Mouse (Mus musculus) heart, embryonic 15.5 days (tissue): ENCODE measurements at regions not wholly inside any gene's neighbourhood (a gene's known extent, or its start where the extent isn't known, plus 50 kb on each side); places are given as distances from the start of the nearest gene placed in this dataset.

ENCODE experiments used
- ATAC-seq: fragments of 200-750 bp; cut with Nextera tagmentation; replicated peaks from 2 replicates; pipeline ENCODE4 v1.8.0; 2017; ENCODE audit warnings: low read depth, moderate TSS enrichment; ENCODE audit not compliant: insufficient number of reproducible peaks, insufficient read depth, low FRiP score
- H3K27ac ChIP-seq: fragments of 300-500 bp; sonication (generic); 2 replicates; pipeline ENCODE4 v1.5.1; 2015; ENCODE audit warnings: mild to moderate bottlenecking, inconsistent platforms
- H3K27me3 ChIP-seq: fragments of 300-500 bp; sonication (generic); 2 replicates; pipeline ENCODE4 v1.6.1; 2015; ENCODE audit warnings: inconsistent platforms
- H3K36me3 ChIP-seq: fragments of 300-500 bp; sonication (generic); 2 replicates; pipeline ENCODE4 v1.6.1; 2015; ENCODE audit warnings: mild to moderate bottlenecking, inconsistent platforms
- H3K4me1 ChIP-seq: fragments of 300-500 bp; sonication (generic); replicated peaks from 2 replicates; pipeline ENCODE4 v1.6.1; 2015; ENCODE audit warnings: inconsistent platforms
- H3K4me2 ChIP-seq: fragments of 300-500 bp; sonication (generic); 2 replicates; pipeline ENCODE4 v1.6.1; 2015; ENCODE audit warnings: inconsistent platforms, mild to moderate bottlenecking, moderate library complexity
- H3K4me3 ChIP-seq: fragments of 300-500 bp; sonication (generic); 2 replicates; pipeline ENCODE4 v1.5.1; 2015; ENCODE audit warnings: mild to moderate bottlenecking, inconsistent platforms
- H3K9ac ChIP-seq: fragments of 300-500 bp; sonication (generic); 2 replicates; pipeline ENCODE4 v1.6.1; 2015; ENCODE audit warnings: mild to moderate bottlenecking, inconsistent platforms
- H3K9me3 ChIP-seq: fragments of 300-500 bp; sonication (generic); replicated peaks from 2 replicates; pipeline ENCODE4 v1.6.1; 2016; ENCODE audit warnings: inconsistent platforms
- WGBS: fragments of 180-500 bp; shearing (Covaris S2); methylation state at CpG from one replicate; pipeline ENCODE4 v1.1.7; 2015; ENCODE audit warnings: mixed read lengths; 5-methylcytosine and 5-hydroxymethylcytosine counted together

GRCm38 (mm10) chr10:98309667-98310066 is 583.1 kb upstream of the C030005K15Rik start:
- no peaks in the 10 kb centered on the region for H3K27me3 ChIP-seq
- H3K4me3 ChIP-seq, result no peak overlapping the region
- no peaks in the 10 kb centered on the region for H3K36me3 ChIP-seq
- no peak overlapping the region for H3K9ac ChIP-seq
- H3K9me3 ChIP-seq, result no peaks in the 10 kb centered on the region
- no peaks in the 10 kb centered on the region for H3K4me1 ChIP-seq
- H3K4me2 ChIP-seq, result no peak overlapping the region
- 78% methylated on average over 3 of the region's 3 CpGs for WGBS
- H3K27ac ChIP-seq, result no peak overlapping the region
- no peak for ATAC-seq

GRCm38 (mm10) chr10:98311403-98311802 is 584.8 kb upstream of the C030005K15Rik start:
- Histone ChIP-seq H3K9me3 (no peaks in the 10 kb centered on the region), H3K4me3 (no peak overlapping the region), H3K36me3 (no peaks in the 10 kb centered on the region), H3K27ac (no peak overlapping the region), H3K27me3 (no peaks in the 10 kb centered on the region), H3K4me2 (no peak overlapping the region), H3K4me1 (no peaks in the 10 kb centered on the region), H3K9ac (no peak overlapping the region)
- no peak for ATAC-seq

GRCm38 (mm10) chr10:98318416-98318815 is 591.9 kb upstream of the C030005K15Rik start:
- no peaks in the 10 kb centered on the region for H3K36me3 ChIP-seq
- H3K27me3 ChIP-seq, result no peaks in the 10 kb centered on the region
- no peak overlapping the region for H3K4me3 ChIP-seq
- 67% methylated on average over 2 of the region's 2 CpGs for WGBS
- H3K9ac ChIP-seq, result no peak overlapping the region
- no peak overlapping the region for H3K27ac ChIP-seq
- H3K9me3 ChIP-seq, result no peaks in the 10 kb centered on the region
- no peak overlapping the region for H3K4me2 ChIP-seq
- no peaks in the 10 kb centered on the region for H3K4me1 ChIP-seq
- ATAC-seq, result no peak

DNA sequence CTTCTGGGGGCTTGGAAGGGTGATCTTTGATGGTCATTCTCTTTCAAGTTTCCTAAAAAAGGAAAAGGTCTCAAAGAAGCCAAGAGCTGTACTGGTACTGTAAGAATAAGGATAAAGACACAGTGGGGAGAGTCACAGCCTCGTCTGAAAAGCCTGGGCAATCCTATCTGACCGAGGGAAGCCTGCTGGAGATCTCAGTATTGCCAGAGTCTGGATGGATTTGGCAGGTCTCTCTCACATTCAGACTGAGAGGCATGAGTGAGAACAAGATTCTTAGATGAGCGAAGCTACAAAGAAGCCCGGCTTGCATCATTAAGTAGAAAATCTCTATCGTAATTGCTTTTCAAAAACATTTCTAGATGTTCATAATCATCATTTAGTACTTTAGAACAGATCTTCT is 590.4 kb upstream of the Atp2b1 start:
- Histone ChIP-seq H3K4me3 (no peak overlapping the region), H3K9ac (no peak overlapping the region), H3K4me1 (no peaks in the 10 kb centered on the region), H3K36me3 (no peaks in the 10 kb centered on the region), H3K9me3 (no peaks in the 10 kb centered on the region), H3K27ac (no peak overlapping the region), H3K27me3 (no peaks in the 10 kb centered on the region), H3K4me2 (no peak overlapping the region)
- ATAC-seq, result no peak
- WGBS, result 83% methylated on average over 5 of the region's 5 CpGs

DNA sequence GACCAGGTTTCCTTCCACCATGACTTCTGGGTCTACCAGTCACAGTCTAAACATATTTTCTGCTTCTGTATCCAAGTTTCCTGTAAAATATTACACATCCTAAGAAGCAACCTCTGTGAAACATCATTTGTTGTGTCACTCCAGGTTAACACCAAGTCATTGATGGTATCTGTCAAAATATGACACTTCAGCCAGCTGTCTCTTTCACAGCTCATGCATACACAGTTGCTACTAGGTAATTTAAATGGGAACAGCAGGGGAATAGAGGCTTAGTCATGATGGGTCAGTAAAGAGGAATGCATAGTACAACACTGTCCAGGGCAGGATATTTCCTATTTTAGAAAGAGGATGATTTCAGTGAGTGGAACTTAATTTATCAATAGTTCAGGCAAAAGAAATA is 589.6 kb upstream of the Atp2b1 start:
- no peak for ATAC-seq

GRCm38 (mm10) chr10:98325720-98326119 is 588.5 kb upstream of the Atp2b1 start:
- 61% methylated on average over 5 of the region's 5 CpGs for WGBS
- H3K9me3 ChIP-seq, result no peaks in the 10 kb centered on the region

More for the DNA sequence above, 589.6 kb upstream of the Atp2b1 start:
- Histone ChIP-seq H3K27ac (no peak overlapping the region), H3K4me3 (no peak overlapping the region), H3K4me2 (no peak overlapping the region), H3K9ac (no peak overlapping the region), H3K4me1 (no peaks in the 10 kb centered on the region), H3K9me3 (no peaks in the 10 kb centered on the region), H3K36me3 (no peaks in the 10 kb centered on the region), H3K27me3 (no peaks in the 10 kb centered on the region)

DNA sequence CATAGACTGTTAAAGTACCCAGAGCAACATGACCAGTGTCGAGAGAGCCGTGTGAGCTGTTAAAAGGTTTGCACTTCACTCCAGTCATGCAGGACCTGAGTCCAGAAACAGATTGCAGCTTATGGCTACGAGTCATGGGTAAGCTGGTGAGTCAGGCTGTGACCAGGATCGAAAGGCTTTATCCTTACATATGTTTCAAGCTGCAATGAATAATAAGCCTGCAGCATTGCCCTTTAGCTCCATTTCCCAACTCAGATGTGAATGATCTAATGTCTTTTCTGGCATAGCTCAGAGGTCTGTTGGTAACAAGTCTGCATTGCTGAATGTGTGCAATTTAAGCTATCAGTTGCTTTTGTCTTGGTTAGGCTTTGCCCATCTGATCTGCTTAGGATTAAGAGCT is 581.5 kb upstream of the Atp2b1 start:
- no peak overlapping the region for H3K9ac ChIP-seq
- H3K36me3 ChIP-seq, result no peaks in the 10 kb centered on the region
- no peak overlapping the region for H3K4me2 ChIP-seq
- ATAC-seq, result no peak
- no peaks in the 10 kb centered on the region for H3K27me3 ChIP-seq
- H3K4me1 ChIP-seq, result no peaks in the 10 kb centered on the region
- H3K4me3 ChIP-seq, result no peak overlapping the region
- WGBS, result 36% methylated on average over 4 of the region's 4 CpGs
- H3K27ac ChIP-seq, result no peak overlapping the region
- no peaks in the 10 kb centered on the region for H3K9me3 ChIP-seq

More at GRCm38 (mm10) chr10:98325720-98326119, 588.5 kb upstream of the Atp2b1 start:
- Histone ChIP-seq H3K4me1 (no peaks in the 10 kb centered on the region), H3K27me3 (no peaks in the 10 kb centered on the region), H3K4me3 (no peak overlapping the region), H3K4me2 (no peak overlapping the region), H3K9ac (no peak overlapping the region), H3K27ac (no peak overlapping the region), H3K36me3 (no peaks in the 10 kb centered on the region)
- ATAC-seq, result no peak

GRCm38 (mm10) chr10:98333411-98334067 is 580.7 kb upstream of the Atp2b1 start:
- no peak for ATAC-seq
- Histone ChIP-seq H3K9me3 (no peaks in the 10 kb centered on the region), H3K4me3 (no peak overlapping the region), H3K4me1 (no peaks in the 10 kb centered on the region), H3K36me3 (no peaks in the 10 kb centered on the region), H3K27ac (no peak overlapping the region), H3K9ac (no peak overlapping the region), H3K4me2 (no peak overlapping the region), H3K27me3 (no peaks in the 10 kb centered on the region)
- 68% methylated on average over 6 of the region's 6 CpGs for WGBS

- Histone ChIP-seq H3K4me3 (no peak overlapping the region), H3K36me3 (no peaks in the 10 kb centered on the region), H3K9ac (no peak overlapping the region), H3K4me2 (no peak overlapping the region), H3K27me3 (no peaks in the 10 kb centered on the region), H3K4me1 (no peaks in the 10 kb centered on the region), H3K27ac (no peak overlapping the region), H3K9me3 (no peaks in the 10 kb centered on the region)
- no peak for ATAC-seq
- 66% methylated on average over 5 of the region's 5 CpGs for WGBS
Measured at GRCm38 (mm10) chr10:98343827-98344226, 570.4 kb upstream of the Atp2b1 start.

- ATAC-seq, result no peak
- no peak overlapping the region for H3K4me2 ChIP-seq
- H3K27ac ChIP-seq, result no peak overlapping the region
- H3K4me1 ChIP-seq, result no peaks in the 10 kb centered on the region
- H3K36me3 ChIP-seq, result no peaks in the 10 kb centered on the region
- H3K4me3 ChIP-seq, result no peak overlapping the region
- no peaks in the 10 kb centered on the region for H3K27me3 ChIP-seq
- no peak overlapping the region for H3K9ac ChIP-seq
- no peaks in the 10 kb centered on the region for H3K9me3 ChIP-seq
- 53% methylated on average over 5 of the region's 5 CpGs for WGBS
Measured at GRCm38 (mm10) chr10:98349466-98349865, 564.7 kb upstream of the Atp2b1 start.

GRCm38 (mm10) chr10:98350318-98350926 is 563.8 kb upstream of the Atp2b1 start:
- no peak overlapping the region for H3K9ac ChIP-seq
- WGBS, result 85% methylated on average over 6 of the region's 6 CpGs
- no peaks in the 10 kb centered on the region for H3K4me1 ChIP-seq
- no peak for ATAC-seq
- H3K9me3 ChIP-seq, result no peaks in the 10 kb centered on the region
- H3K27me3 ChIP-seq, result no peaks in the 10 kb centered on the region
- no peaks in the 10 kb centered on the region for H3K36me3 ChIP-seq
- H3K4me2 ChIP-seq, result no peak overlapping the region
- H3K27ac ChIP-seq, result no peak overlapping the region
- H3K4me3 ChIP-seq, result no peak overlapping the region

- no peak for ATAC-seq
- H3K4me2 ChIP-seq, result no peak overlapping the region
- H3K9me3 ChIP-seq, result no peaks in the 10 kb centered on the region
- WGBS, result 61% methylated on average over 2 of the region's 2 CpGs
- H3K27me3 ChIP-seq, result no peaks in the 10 kb centered on the region
- no peak overlapping the region for H3K27ac ChIP-seq
- no peaks in the 10 kb centered on the region for H3K36me3 ChIP-seq
- no peak overlapping the region for H3K9ac ChIP-seq
- no peak overlapping the region for H3K4me3 ChIP-seq
- H3K4me1 ChIP-seq, result no peaks in the 10 kb centered on the region
Measured at GRCm38 (mm10) chr10:98352061-98352460, 562.1 kb upstream of the Atp2b1 start.
